Mouse (Mus musculus) liver, embryonic 15.5 days (tissue): ENCODE measurements around the gene Slc38a3. TPM values are rescaled to one million over a fixed set of nuclear protein-coding genes. Genes with fewer than 3 reads are reported as not detected.

Experiments
- ATAC-seq: fragments of 200-750 bp; cut with Nextera tagmentation; 2 replicates; pipeline ENCODE4 v1.8.0; 2017; ENCODE audit warnings: moderate number of reproducible peaks, mild to moderate bottlenecking, moderate library complexity; ENCODE audit not compliant: insufficient read depth
- H3K27ac ChIP-seq: fragments of 300-500 bp; sonication (generic); replicated peaks from 2 replicates; pipeline ENCODE4 v1.5.1; 2015; ENCODE audit warnings: mild to moderate bottlenecking, inconsistent platforms
- H3K27me3 ChIP-seq: fragments of 300-500 bp; sonication (generic); 2 replicates; pipeline ENCODE4 v1.6.1; 2015; ENCODE audit warnings: mild to moderate bottlenecking, inconsistent platforms
- H3K36me3 ChIP-seq: fragments of 300-500 bp; sonication (generic); replicated peaks from 2 replicates; pipeline ENCODE4 v1.6.1; 2015; ENCODE audit warnings: moderate library complexity, mild to moderate bottlenecking, inconsistent platforms
- H3K4me1 ChIP-seq: fragments of 300-500 bp; sonication (generic); replicated peaks from 2 replicates; pipeline ENCODE4 v1.6.1; 2015; ENCODE audit warnings: inconsistent platforms
- H3K4me2 ChIP-seq: fragments of 300-500 bp; sonication (generic); 2 replicates; pipeline ENCODE4 v1.6.1; 2015; ENCODE audit warnings: moderate library complexity, mild to moderate bottlenecking, inconsistent platforms
- H3K4me3 ChIP-seq: fragments of 300-500 bp; sonication (generic); replicated peaks from 2 replicates; pipeline ENCODE4 v1.5.1; 2015; ENCODE audit warnings: mild to moderate bottlenecking, inconsistent platforms
- H3K9ac ChIP-seq: fragments of 300-500 bp; sonication (generic); 2 replicates; pipeline ENCODE4 v1.6.1; 2015; ENCODE audit warnings: moderate library complexity, mild to moderate bottlenecking, inconsistent platforms
- H3K9me3 ChIP-seq: fragments of 300-500 bp; sonication (generic); replicated peaks from 2 replicates; pipeline ENCODE4 v1.6.1; 2016; ENCODE audit warnings: inconsistent platforms
- WGBS: fragments of 180-500 bp; shearing (Covaris S2); methylation state at CpG from one replicate; pipeline ENCODE4 v1.1.7; 2015; ENCODE audit warnings: mixed read lengths; ENCODE audit not compliant: insufficient replicate concordance; 5-methylcytosine and 5-hydroxymethylcytosine counted together
- polyA plus RNA-seq: library from polyadenylated mRNA; unstranded; fragments of >200 nt; fragmentation: Nextera tagmentation; extraction: Ambion mirVana; gene quantifications from 2 replicates; pipeline ENCODE4 v1.2.1, GENCODE M21; 2015

The Slc38a3 gene
- polyA plus RNA-seq, 1 experiment from 2014 or later: 35.0 TPM

GRCm38 (mm10) chr9:107665308-107665707, 4.0 kb downstream of the Slc38a3 start:
- H3K9me3 ChIP-seq: no peaks in the 10 kb centered on the region
- no peak overlapping the region for H3K27ac ChIP-seq
- H3K4me3 ChIP-seq: peak overlapping the region; percentile 51; the same call in 1 of the 2 replicates
- peaks cover 72% of the 10 kb centered on the region for H3K27me3 ChIP-seq
- peak overlapping the region; percentile 56 for H3K4me2 ChIP-seq
- H3K4me1 ChIP-seq: peaks cover 18% of the 10 kb centered on the region
- no peak overlapping the region for H3K9ac ChIP-seq
- 56% methylated on average over 7 of the region's 7 CpGs for WGBS
- no peak for ATAC-seq
- H3K36me3 ChIP-seq: no peaks in the 10 kb centered on the region

GRCm38 (mm10) chr9:107663525-107663924, 5.8 kb downstream of the Slc38a3 start:
- Histone ChIP-seq H3K4me3 (no peak overlapping the region), H3K27ac (no peak overlapping the region), H3K9ac (no peak overlapping the region), H3K4me2 (no peak overlapping the region), H3K36me3 (no peaks in the 10 kb centered on the region), H3K27me3 (peaks cover 54% of the 10 kb centered on the region), H3K9me3 (no peaks in the 10 kb centered on the region), H3K4me1 (peaks cover 12% of the 10 kb centered on the region)
- no peak for ATAC-seq
- 59% methylated on average over 9 of the region's 9 CpGs for WGBS

- peaks cover 47% of the 10 kb centered on the region for H3K27me3 ChIP-seq
- no peak overlapping the region for H3K4me2 ChIP-seq
Observed at GRCm38 (mm10) chr9:107662342-107662741, 7.0 kb downstream of the Slc38a3 start.

DNA sequence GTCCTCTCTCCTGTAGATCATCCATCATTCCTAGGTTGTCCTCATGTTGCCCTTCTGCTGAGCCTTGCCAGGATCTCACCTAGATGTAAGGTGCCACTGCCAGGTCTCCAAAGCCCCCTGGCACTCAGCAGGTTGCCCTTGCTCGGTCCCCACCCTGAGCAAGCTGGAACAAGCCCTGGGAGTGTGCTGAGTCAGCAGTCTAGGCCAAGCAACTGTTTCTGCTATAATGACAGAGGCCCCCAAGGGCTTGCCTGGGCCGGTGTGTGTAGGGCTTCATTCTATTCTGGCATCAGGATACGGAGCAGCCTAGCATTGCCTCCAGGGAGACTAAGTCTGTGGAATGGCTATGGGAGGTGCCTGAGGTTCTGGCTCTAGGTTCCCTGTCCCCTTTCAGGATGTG, 8.6 kb downstream of the Slc38a3 start:
- no peak overlapping the region for H3K4me2 ChIP-seq
- no peak overlapping the region for H3K4me3 ChIP-seq
- peaks cover 31% of the 10 kb centered on the region for H3K27me3 ChIP-seq
- H3K27ac ChIP-seq: no peak overlapping the region
- H3K4me1 ChIP-seq: peaks cover 5% of the 10 kb centered on the region; the same call in 1 of the 2 replicates
- H3K36me3 ChIP-seq: 0 out of 2 replicates have a peak, but pooled peaks cover 5% of the 10 kb centered on the region
- 57% methylated on average over 3 of the region's 3 CpGs for WGBS
- no peaks in the 10 kb centered on the region for H3K9me3 ChIP-seq
- no peak for ATAC-seq
- H3K9ac ChIP-seq: no peak overlapping the region

More at GRCm38 (mm10) chr9:107662342-107662741, 7.0 kb downstream of the Slc38a3 start:
- H3K4me3 ChIP-seq: no peak overlapping the region
- H3K27ac ChIP-seq: no peak overlapping the region
- no peaks in the 10 kb centered on the region for H3K9me3 ChIP-seq
- 0 out of 2 replicates have a peak, but pooled peaks cover 2% of the 10 kb centered on the region for H3K36me3 ChIP-seq
- 61% methylated on average over 8 of the region's 8 CpGs for WGBS
- peaks cover 3% of the 10 kb centered on the region; the same call in 1 of the 2 replicates for H3K4me1 ChIP-seq
- no peak for ATAC-seq
- H3K9ac ChIP-seq: no peak overlapping the region

GRCm38 (mm10) chr9:107659961-107660360, 9.4 kb downstream of the Slc38a3 start:
- Histone ChIP-seq H3K9ac (no peak overlapping the region), H3K4me2 (no peak overlapping the region), H3K4me1 (peaks cover 5% of the 10 kb centered on the region; the same call in 1 of the 2 replicates), H3K27me3 (peaks cover 23% of the 10 kb centered on the region), H3K36me3 (0 out of 2 replicates have a peak, but pooled peaks cover 5% of the 10 kb centered on the region), H3K27ac (no peak overlapping the region), H3K4me3 (no peak overlapping the region), H3K9me3 (no peaks in the 10 kb centered on the region)
- 57% methylated on average over 3 of the region's 3 CpGs for WGBS
- ATAC-seq: no peak

DNA sequence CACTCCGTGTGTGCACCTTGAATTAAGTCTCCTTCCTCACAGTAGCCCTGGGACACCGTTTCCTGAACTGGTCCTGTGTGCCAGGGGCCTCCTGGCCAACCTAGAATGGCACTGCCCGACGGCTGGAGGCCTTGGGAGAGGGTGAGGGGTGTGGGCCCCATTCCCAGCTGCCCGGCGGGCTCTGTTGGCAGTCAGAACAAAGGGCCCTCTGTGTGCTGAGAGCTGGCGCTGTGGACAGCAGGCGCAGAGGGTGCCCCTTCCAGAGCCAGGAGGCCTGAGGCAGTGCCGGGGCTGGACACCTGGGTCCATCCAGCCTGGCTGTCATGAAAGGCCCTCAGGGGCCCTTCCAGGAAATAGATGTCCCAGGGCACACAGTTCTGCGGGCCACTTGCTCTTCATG, 9.8 kb downstream of the Slc38a3 start:
- Histone ChIP-seq H3K27ac (no peak overlapping the region), H3K4me2 (no peak overlapping the region), H3K9me3 (no peaks in the 10 kb centered on the region), H3K4me1 (peaks cover 5% of the 10 kb centered on the region; the same call in 1 of the 2 replicates), H3K36me3 (0 out of 2 replicates have a peak, but pooled peaks cover 5% of the 10 kb centered on the region), H3K9ac (no peak overlapping the region), H3K4me3 (no peak overlapping the region), H3K27me3 (peaks cover 19% of the 10 kb centered on the region; the same call in 1 of the 2 replicates)
- no peak for ATAC-seq
- 73% methylated on average over 10 of the region's 10 CpGs for WGBS

DNA sequence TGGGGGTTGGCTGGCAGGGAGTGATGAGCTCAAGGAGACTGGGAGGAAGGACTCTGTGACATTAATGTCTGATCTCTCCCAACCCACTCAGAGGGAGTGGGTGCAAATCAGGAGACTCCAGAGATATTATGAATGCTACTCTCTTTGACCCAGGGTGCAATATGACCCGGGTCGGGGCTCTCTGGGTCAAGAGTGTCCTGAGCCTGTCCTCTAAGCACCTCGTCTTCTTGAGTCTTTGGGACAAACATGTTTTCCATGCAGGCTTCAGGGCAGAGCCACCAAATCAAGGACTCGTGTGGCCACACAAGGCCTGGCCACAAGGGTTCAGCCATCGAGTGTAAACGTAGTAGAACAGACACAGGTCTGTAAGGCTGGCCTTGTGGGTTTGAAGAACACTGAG, 11.2 kb downstream of the Slc38a3 start:
- H3K4me1 ChIP-seq: peaks cover 3% of the 10 kb centered on the region; the same call in 1 of the 2 replicates
- WGBS: 57% methylated on average over 6 of the region's 6 CpGs

GRCm38 (mm10) chr9:107657144-107657543, 12.2 kb downstream of the Slc38a3 start:
- WGBS: 68% methylated on average over 5 of the region's 5 CpGs
- no peak for ATAC-seq
- no peak overlapping the region for H3K9ac ChIP-seq
- H3K4me1 ChIP-seq: peaks cover 3% of the 10 kb centered on the region; the same call in 1 of the 2 replicates
- no peaks in the 10 kb centered on the region for H3K9me3 ChIP-seq
- no peak overlapping the region for H3K4me3 ChIP-seq
- H3K36me3 ChIP-seq: 0 out of 2 replicates have a peak, but pooled peaks cover 5% of the 10 kb centered on the region
- no peak overlapping the region for H3K4me2 ChIP-seq
- no peak overlapping the region for H3K27ac ChIP-seq
- peaks cover 5% of the 10 kb centered on the region; the same call in 1 of the 2 replicates for H3K27me3 ChIP-seq

More for the DNA sequence above, 11.2 kb downstream of the Slc38a3 start:
- H3K27me3 ChIP-seq: peaks cover 8% of the 10 kb centered on the region; the same call in 1 of the 2 replicates
- no peaks in the 10 kb centered on the region for H3K9me3 ChIP-seq
- no peak overlapping the region for H3K27ac ChIP-seq
- ATAC-seq: no peak
- no peak overlapping the region for H3K4me2 ChIP-seq
- H3K9ac ChIP-seq: no peak overlapping the region
- H3K4me3 ChIP-seq: no peak overlapping the region
- H3K36me3 ChIP-seq: 0 out of 2 replicates have a peak, but pooled peaks cover 5% of the 10 kb centered on the region

- no peak for ATAC-seq
- H3K4me2 ChIP-seq: no peak overlapping the region
- no peak overlapping the region for H3K9ac ChIP-seq
- H3K4me1 ChIP-seq: peaks cover 3% of the 10 kb centered on the region; the same call in 1 of the 2 replicates
- 55% methylated on average over 4 of the region's 4 CpGs for WGBS
- H3K36me3 ChIP-seq: 0 out of 2 replicates have a peak, but pooled peaks cover 5% of the 10 kb centered on the region
- H3K27ac ChIP-seq: no peak overlapping the region
- peaks cover 7% of the 10 kb centered on the region; the same call in 1 of the 2 replicates for H3K27me3 ChIP-seq
- no peaks in the 10 kb centered on the region for H3K9me3 ChIP-seq
- no peak overlapping the region for H3K4me3 ChIP-seq
Observed at GRCm38 (mm10) chr9:107654585-107654984, 14.7 kb downstream of the Slc38a3 start.

DNA sequence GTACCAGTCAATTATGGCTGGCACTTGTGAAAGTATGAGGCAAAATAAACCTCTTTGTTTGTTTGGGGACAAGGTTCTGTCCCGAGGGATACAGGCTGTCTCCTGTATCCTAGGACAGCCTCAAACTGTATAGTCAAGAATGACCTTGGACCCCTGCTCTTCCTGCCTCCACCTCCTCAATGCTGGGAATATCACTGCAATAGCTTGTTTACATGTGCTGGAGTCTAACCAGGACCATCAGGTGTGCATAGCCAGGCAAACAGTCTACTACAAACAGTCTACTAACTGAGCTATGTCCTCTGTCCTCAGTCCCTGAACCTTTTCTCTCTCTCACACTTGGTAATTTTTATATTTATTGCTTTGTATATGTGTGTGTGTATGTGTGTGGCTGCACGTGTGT, 15.9 kb downstream of the Slc38a3 start:
- H3K36me3 ChIP-seq: 0 out of 2 replicates have a peak, but pooled peaks cover 5% of the 10 kb centered on the region
- no peak overlapping the region for H3K9ac ChIP-seq
- WGBS: 45% methylated on average over 2 of the region's 2 CpGs
- H3K27me3 ChIP-seq: peaks cover 7% of the 10 kb centered on the region; the same call in 1 of the 2 replicates
- H3K4me1 ChIP-seq: peaks cover 3% of the 10 kb centered on the region; the same call in 1 of the 2 replicates
- peak overlapping the region; percentile 49 for H3K27ac ChIP-seq
- peak; percentile 67 for ATAC-seq
- no peak overlapping the region for H3K4me2 ChIP-seq
- H3K9me3 ChIP-seq: no peaks in the 10 kb centered on the region
- no peak overlapping the region for H3K4me3 ChIP-seq

DNA sequence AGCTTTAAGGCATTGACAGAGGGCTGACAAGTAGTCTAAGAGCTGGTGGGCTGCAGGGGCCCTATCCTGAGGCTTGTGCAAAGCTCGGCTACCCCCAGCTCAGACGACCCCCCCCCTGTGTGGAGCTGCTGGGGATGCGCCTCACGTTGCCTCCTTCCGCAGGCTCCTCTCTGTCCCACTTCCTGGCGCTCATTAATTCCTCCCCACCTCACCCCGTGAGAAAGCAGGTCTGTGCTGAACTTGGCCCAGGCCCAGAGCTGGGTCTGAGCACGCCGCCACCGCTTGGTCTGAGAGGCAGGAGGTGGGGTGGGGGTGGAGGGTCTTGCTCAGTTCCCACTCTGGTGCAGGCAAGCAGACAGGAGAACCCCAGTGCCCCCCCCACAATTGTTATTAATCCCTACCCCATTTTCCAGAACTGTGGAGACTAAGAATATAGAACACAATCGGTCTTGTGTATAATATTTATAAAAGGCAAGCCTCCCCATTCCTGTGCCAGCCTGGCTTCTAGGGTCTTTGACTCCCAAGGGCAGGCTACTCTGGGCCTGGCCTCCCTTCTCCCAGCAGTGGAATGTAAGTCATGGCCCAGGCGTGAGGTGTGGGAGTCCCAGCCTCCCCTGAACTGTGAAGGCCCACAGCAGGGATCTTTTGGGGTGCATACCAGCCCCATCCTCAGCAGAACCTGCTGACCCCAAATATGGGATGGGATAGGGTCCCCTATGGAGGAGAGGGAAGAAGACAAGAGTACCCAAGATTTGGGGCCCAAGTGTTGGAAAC, 18.4 kb downstream of the Slc38a3 start:
- H3K4me2 ChIP-seq: no peak overlapping the region
- 44% methylated on average over 12 of the region's 12 CpGs for WGBS
- no peak overlapping the region for H3K27ac ChIP-seq
- no peak overlapping the region for H3K4me3 ChIP-seq
- H3K9me3 ChIP-seq: no peaks in the 10 kb centered on the region
- no peak overlapping the region for H3K9ac ChIP-seq
- 0 out of 2 replicates have a peak, but pooled peaks cover 2% of the 10 kb centered on the region for H3K27me3 ChIP-seq
- H3K36me3 ChIP-seq: no peaks in the 10 kb centered on the region
- no peak for ATAC-seq
- no peaks in the 10 kb centered on the region for H3K4me1 ChIP-seq
